Mouse (Mus musculus) left cerebral cortex, adult 2 months (tissue): ENCODE data around the gene Kank1. TPM values are rescaled to one million over a fixed set of nuclear protein-coding genes. Genes with fewer than 3 reads are reported as not detected.
A peak's percentile ranks its signal among the peaks of the same experiment; 100 is the strongest.

Experiments
- DNase-seq, 2 experiments: peaks; one replicate each; pipeline ENCODE4 v3.0.0; 2021 to 2022; ENCODE audit warnings: low spot score in 2 of 2, mixed read lengths in 1 of 2; ENCODE audit errors: extremely low spot score in 1 of 2
- H3K27ac ChIP-seq: fragments of 200-600 bp; 2 replicates; pipeline ENCODE4 v1.8.1; 2022
- H3K4me3 ChIP-seq: fragments of 200-600 bp; 2 replicates; pipeline ENCODE4 v1.8.1; 2022
- CTCF ChIP-seq: fragments of 200-600 bp; IDR thresholded peaks from 2 replicates; pipeline ENCODE4 v1.8.1; 2022; ENCODE audit warnings: antibody characterized with exemption, mild to moderate bottlenecking, moderate library complexity
- intact Hi-C: fragments of 180-260 bp; cut with DNase I; formaldehyde crosslinking; loops from one replicate; pipeline ENCODE4 v1.15.1; 2025
- total RNA-seq, 2 experiments: library from RNA; stranded (reverse); gene quantifications; 2 replicates each; pipeline ENCODE4 v1.2.3; 2021

Gene Kank1
- total RNA-seq, 2 experiments from 2014 or later = 14.1 to 20.0 TPM

DNA sequence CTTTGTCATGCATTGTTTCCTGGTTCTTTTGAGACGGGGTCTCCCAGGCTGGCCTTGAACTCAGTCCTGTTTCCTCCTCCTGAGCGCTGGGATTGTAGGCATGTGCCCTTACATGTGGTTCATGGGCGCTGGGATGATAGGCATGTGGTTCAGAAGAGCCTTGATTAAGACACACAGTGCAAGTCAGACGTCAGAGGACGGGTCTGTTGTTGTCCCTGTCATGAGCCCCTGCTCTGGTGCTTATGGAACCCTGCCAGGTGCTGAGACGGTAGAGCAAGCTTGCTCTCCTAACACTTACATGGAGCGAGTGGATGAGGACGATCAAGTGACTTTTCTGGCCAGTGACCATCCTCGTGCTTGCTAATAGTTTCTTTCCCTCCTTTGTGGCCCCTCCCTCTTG lies 143.9 kb downstream of the Kank1 start:
- no peak for TF ChIP-seq CTCF
- H3K4me3 ChIP-seq = no peak overlapping the region
- H3K27ac ChIP-seq = no peak overlapping the region
- DNase-seq = no peak
- intact Hi-C loops = no loop called here

DNA sequence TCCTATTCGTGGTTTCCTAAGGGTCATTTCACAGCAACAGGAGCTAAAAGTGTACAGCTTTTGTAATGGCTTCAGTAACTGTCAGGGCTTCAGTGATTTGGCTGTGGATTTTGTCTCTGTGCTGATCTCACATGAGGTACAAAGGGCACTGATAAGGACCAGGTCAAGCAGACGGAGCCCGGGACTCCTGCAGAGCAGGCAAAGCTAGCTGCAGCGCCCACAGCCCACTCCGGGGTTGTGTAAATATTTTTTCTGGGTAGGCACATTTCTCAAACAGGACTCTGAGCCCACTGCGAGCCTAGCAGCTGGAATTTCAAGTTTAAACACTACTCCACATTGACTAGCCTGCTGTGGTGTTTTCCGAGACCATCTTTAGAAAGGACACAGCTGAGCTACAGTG lies 145.2 kb downstream of the Kank1 start:
- intact Hi-C loops = no loop called here
- H3K4me3 ChIP-seq = no peak overlapping the region
- no peak overlapping the region for H3K27ac ChIP-seq
- TF ChIP-seq CTCF = no peak
- no peak for DNase-seq

- no peak for DNase-seq
- TF ChIP-seq CTCF = no peak
- Histone ChIP-seq H3K4me3 (no peak overlapping the region), H3K27ac (no peak overlapping the region)
- intact Hi-C loops = no loop called here
These were observed 145.7 kb downstream of the Kank1 start for GRCm38 (mm10) chr19:25382494-25382893.

DNA sequence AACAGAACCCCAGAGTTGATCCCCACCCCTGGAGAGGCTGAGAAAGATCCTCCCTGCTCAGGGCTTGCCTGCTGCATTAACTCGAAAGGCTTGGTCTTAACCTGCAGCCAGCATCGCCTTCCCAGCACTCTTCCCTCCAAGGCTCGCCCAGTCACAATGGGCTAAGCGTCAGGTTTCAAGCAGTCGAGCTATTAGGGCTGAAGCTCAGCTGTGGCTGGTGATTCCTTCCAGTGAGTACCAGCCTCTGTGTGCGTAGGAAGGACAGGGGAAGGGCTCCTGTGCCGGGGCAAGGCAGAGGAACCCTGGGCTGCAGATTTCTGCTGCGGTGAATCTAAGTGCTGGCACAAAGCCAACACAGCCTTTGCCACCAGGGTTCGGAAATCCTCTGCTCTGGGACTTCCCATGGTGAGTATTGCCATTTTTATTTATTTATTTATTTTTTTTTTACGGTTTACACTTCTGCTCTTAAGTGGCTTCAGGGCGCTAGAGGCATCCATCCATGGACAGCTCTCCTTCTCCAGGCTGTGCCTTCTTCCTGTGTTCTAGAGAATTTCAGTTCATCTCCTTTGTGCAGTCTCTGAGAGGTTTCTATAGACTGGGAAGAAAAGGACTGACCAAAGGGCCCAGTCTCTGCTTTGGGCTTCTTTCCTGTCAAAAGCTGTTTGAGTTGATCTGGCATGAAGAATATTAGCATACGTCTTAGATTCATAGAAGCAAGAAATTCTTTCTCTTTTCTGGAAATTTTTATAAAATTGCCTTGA lies 146.8 kb downstream of the Kank1 start:
- Histone ChIP-seq H3K27ac (no peak overlapping the region), H3K4me3 (no peak overlapping the region)
- DNase-seq = no peak
- TF ChIP-seq CTCF = no peak
- intact Hi-C loops = no loop called here

GRCm38 (mm10) chr19:25385981-25386380 lies 149.2 kb downstream of the Kank1 start:
- no peak overlapping the region for H3K4me3 ChIP-seq
- no peak overlapping the region for H3K27ac ChIP-seq
- intact Hi-C loops = no loop called here
- no peak for DNase-seq
- no peak for TF ChIP-seq CTCF

GRCm38 (mm10) chr19:25386679-25387470 lies 150.1 kb downstream of the Kank1 start:
- Histone ChIP-seq H3K4me3 (no peak overlapping the region), H3K27ac (no peak overlapping the region)
- no peak for TF ChIP-seq CTCF
- intact Hi-C loops = no loop called here
- no peak for DNase-seq

- TF ChIP-seq CTCF = no peak
- no peak for DNase-seq
- Histone ChIP-seq H3K27ac (no peak overlapping the region), H3K4me3 (no peak overlapping the region)
- intact Hi-C loops = no loop called here
These were observed 151.1 kb downstream of the Kank1 start for GRCm38 (mm10) chr19:25387902-25388301.

GRCm38 (mm10) chr19:25392135-25392534 lies 155.4 kb downstream of the Kank1 start:
- intact Hi-C loops = no loop called here
- Histone ChIP-seq H3K27ac (no peak overlapping the region), H3K4me3 (no peak overlapping the region)
- TF ChIP-seq CTCF = no peak
- no peak for DNase-seq

DNA sequence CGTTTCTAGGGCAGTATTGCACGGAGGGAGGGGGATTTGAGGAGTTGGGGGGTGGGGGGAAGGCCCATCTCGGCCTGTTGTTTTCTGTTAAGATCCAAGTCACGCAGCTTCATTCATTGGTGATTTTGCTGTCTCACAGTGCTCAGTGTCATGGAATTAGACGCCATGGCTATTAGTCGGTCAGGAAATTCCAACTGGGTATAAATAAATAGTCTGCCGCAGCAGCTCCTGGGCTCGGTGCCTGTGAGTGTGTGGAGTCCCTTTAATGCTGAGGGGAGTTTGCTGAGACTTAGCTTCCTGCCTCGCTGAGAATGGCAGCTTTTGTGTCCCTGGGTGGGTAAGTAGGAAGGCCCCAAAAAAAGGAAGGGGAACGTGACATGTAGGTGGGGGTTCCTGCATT lies 158.3 kb downstream of the Kank1 start:
- no peak for TF ChIP-seq CTCF
- no peak overlapping the region for H3K4me3 ChIP-seq
- 0 out of 2 replicates have a peak overlapping the region, but pooled peaks have one; percentile 4 for H3K27ac ChIP-seq
- intact Hi-C loops = no loop called here
- DNase-seq = no peak

DNA sequence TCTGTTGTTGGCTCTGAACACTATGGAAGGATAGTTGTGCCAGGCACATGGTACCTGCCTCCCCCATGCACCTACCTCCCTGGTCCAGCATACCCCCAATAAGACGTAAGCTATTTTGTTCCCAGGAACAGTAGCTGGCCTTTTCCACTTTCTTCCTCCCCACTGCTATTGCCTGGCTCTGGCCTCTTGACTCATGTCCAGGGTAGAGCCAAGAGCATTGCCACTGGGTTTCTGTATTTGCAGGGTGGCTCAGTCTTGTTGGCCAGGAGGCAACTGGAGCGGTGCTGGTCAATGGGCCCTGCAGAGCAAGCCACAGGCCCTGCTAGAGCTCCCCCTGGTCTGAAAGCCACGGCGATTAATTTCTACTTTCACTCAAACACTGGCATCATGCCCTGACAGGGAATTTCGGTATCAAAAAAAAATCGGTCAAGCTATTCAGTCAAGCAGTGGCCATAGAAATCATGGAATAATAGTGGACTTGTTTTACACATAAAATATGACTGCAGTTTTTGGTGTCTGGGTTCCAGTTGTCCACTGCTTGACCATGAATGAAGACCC lies 160.0 kb downstream of the Kank1 start:
- Histone ChIP-seq H3K4me3 (no peak overlapping the region), H3K27ac (no peak overlapping the region)
- no peak for DNase-seq
- intact Hi-C loops = no loop called here
- TF ChIP-seq CTCF = no peak

GRCm38 (mm10) chr19:25399511-25400211 lies 162.9 kb downstream of the Kank1 start:
- H3K4me3 ChIP-seq = no peak overlapping the region
- DNase-seq = no peak
- intact Hi-C loops = no loop called here
- no peak for TF ChIP-seq CTCF
- no peak overlapping the region for H3K27ac ChIP-seq
